Mouse (Mus musculus): ENCODE data around the gene Smtnl1. TPM values are rescaled to one million over a fixed set of nuclear protein-coding genes. Genes with fewer than 3 reads are reported as not detected.

Smtnl1 gene
- polyA plus RNA-seq, 2 experiments = 0.24 to 0.55 TPM

DNA sequence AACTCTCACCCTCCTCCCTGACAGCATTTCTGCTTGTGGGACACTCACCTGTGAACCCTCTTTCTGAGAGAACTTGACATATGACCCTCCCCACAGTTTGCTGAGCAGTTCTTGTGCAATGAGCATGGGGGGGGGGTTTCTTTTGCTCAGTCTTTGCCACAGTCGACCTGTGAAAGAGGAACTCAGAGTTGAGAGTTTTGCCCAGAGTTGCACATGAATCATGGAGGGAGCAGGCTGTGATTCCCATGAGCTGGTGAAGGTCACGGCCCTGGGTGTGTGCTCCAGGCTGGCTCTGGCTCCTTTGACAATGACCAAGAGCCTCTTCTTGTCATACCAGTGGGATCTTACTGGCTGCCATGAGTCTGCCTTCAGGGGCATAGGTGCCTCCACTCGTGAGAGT lies 39.8 kb upstream of the Smtnl1 start:
- Histone ChIP-seq H3K27me3 (ENCODE audit: control insufficient read depth, insufficient read depth, low read length) (peaks cover 21% of the 10 kb centered on the region), H3K27ac (replicated peaks; ENCODE audit: low read depth, low read length) (no peak overlapping the region), H3K36me3 (ENCODE audit: control insufficient read depth, insufficient read depth, low read length) (peaks cover 34% of the 10 kb centered on the region), H3K4me3 (replicated peaks; ENCODE audit: low read length) (no peak overlapping the region), H3K4me1 (ENCODE audit: control insufficient read depth, insufficient read depth, low read length) (peaks cover 6% of the 10 kb centered on the region; the same call in 1 of the 2 replicates), H3K9ac (ENCODE audit: low read depth, low read length, severe bottlenecking) (no peak overlapping the region), H3K9me3 (ENCODE audit: control insufficient read depth, low read length) (no peaks in the 10 kb centered on the region), H3K4me2 (replicated peaks; ENCODE audit: low read depth, low read length, severe bottlenecking) (no peak overlapping the region)
- DNase-seq (ENCODE audit: low spot score) = no peak
- WGBS = 83% methylated on average over 3 of the region's 3 CpGs
- no peak for TF ChIP-seq POLR2A (IDR thresholded peaks at IDR 0.05; ENCODE audit: borderline replicate concordance, extremely low read depth, insufficient read depth, insufficient read length)
- no peak for ATAC-seq (ENCODE audit: low FRiP score, low read depth)

- ATAC-seq (ENCODE audit: low FRiP score, low read depth) (no peak), DNase-seq (ENCODE audit: low spot score) (no peak)
- Histone ChIP-seq H3K9me3 (ENCODE audit: control insufficient read depth, low read length) (no peaks in the 10 kb centered on the region), H3K9ac (ENCODE audit: low read depth, low read length, severe bottlenecking) (no peak overlapping the region), H3K36me3 (ENCODE audit: control insufficient read depth, insufficient read depth, low read length) (peaks cover 42% of the 10 kb centered on the region), H3K4me3 (replicated peaks; ENCODE audit: low read length) (no peak overlapping the region), H3K4me2 (replicated peaks; ENCODE audit: low read depth, low read length, severe bottlenecking) (no peak overlapping the region), H3K4me1 (ENCODE audit: control insufficient read depth, insufficient read depth, low read length) (peaks cover 6% of the 10 kb centered on the region; the same call in 1 of the 2 replicates), H3K27ac (replicated peaks; ENCODE audit: low read depth, low read length) (no peak overlapping the region), H3K27me3 (ENCODE audit: control insufficient read depth, insufficient read depth, low read length) (peaks cover 13% of the 10 kb centered on the region)
- no peak for TF ChIP-seq POLR2A (IDR thresholded peaks at IDR 0.05; ENCODE audit: borderline replicate concordance, extremely low read depth, insufficient read depth, insufficient read length)
- WGBS = 85% methylated on average over 3 of the region's 3 CpGs
Measured at GRCm38 (mm10) chr2:84861430-84861829, 39.0 kb upstream of the Smtnl1 start.

GRCm38 (mm10) chr2:84859991-84860780 lies 37.7 kb upstream of the Smtnl1 start:
- peaks cover under 1% of the 10 kb centered on the region; the same call in 1 of the 2 replicates for H3K27me3 ChIP-seq (ENCODE audit: control insufficient read depth, insufficient read depth, low read length)
- H3K4me3 ChIP-seq (replicated peaks; ENCODE audit: low read length) = no peak overlapping the region
- H3K9ac ChIP-seq (ENCODE audit: low read depth, low read length, severe bottlenecking) = no peak overlapping the region
- ATAC-seq (ENCODE audit: low FRiP score, low read depth) = no peak
- no peak overlapping the region for H3K4me2 ChIP-seq (replicated peaks; ENCODE audit: low read depth, low read length, severe bottlenecking)
- no peaks in the 10 kb centered on the region for H3K4me1 ChIP-seq (ENCODE audit: control insufficient read depth, insufficient read depth, low read length)
- no peak for TF ChIP-seq POLR2A (IDR thresholded peaks at IDR 0.05; ENCODE audit: borderline replicate concordance, extremely low read depth, insufficient read depth, insufficient read length)
- DNase-seq (ENCODE audit: low spot score) = no peak
- H3K9me3 ChIP-seq (ENCODE audit: control insufficient read depth, low read length) = no peaks in the 10 kb centered on the region
- 93% methylated on average over 7 of the region's 7 CpGs for WGBS
- H3K36me3 ChIP-seq (ENCODE audit: control insufficient read depth, insufficient read depth, low read length) = peaks cover 45% of the 10 kb centered on the region
- H3K27ac ChIP-seq (replicated peaks; ENCODE audit: low read depth, low read length) = no peak overlapping the region

- 89% methylated on average over 1 of the region's 1 CpGs for WGBS
- H3K36me3 ChIP-seq (ENCODE audit: control insufficient read depth, insufficient read depth, low read length) = peaks cover 59% of the 10 kb centered on the region
Measured at GRCm38 (mm10) chr2:84858551-84858950, 36.1 kb upstream of the Smtnl1 start.

DNA sequence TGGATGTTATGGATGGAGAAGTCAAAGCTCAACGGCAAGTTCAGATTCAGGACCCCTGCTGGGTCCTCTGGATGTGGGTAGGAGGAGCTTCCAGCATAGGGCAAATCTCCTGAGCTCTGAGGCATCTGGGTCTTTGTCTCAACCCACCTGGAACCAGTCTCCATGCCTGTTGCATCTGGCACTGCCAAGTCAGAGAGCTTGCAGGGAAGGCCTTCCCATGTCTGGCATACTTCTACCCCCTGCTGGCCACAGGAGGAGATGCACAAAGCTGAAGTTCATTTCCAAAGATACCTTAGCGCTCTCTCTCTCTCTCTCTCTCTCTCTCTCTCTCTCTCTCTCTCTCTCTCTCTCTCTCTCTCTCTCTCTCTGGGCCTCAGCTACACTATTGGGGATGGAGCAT lies 33.3 kb upstream of the Smtnl1 start:
- Histone ChIP-seq H3K9me3 (ENCODE audit: control insufficient read depth, low read length) (no peaks in the 10 kb centered on the region), H3K4me2 (replicated peaks; ENCODE audit: low read depth, low read length, severe bottlenecking) (no peak overlapping the region), H3K27ac (replicated peaks; ENCODE audit: low read depth, low read length) (no peak overlapping the region), H3K4me1 (ENCODE audit: control insufficient read depth, insufficient read depth, low read length) (no peaks in the 10 kb centered on the region), H3K27me3 (ENCODE audit: control insufficient read depth, insufficient read depth, low read length) (no peaks in the 10 kb centered on the region), H3K36me3 (ENCODE audit: control insufficient read depth, insufficient read depth, low read length) (peaks cover 65% of the 10 kb centered on the region), H3K4me3 (replicated peaks; ENCODE audit: low read length) (no peak overlapping the region), H3K9ac (ENCODE audit: low read depth, low read length, severe bottlenecking) (no peak overlapping the region)
- WGBS = 52% methylated on average over 2 of the region's 2 CpGs
- ATAC-seq (ENCODE audit: low FRiP score, low read depth) (peak; percentile 69; the same call in 1 of the 2 replicates), DNase-seq (ENCODE audit: low spot score) (peak; percentile 49)
- TF ChIP-seq POLR2A (IDR thresholded peaks at IDR 0.05; ENCODE audit: borderline replicate concordance, extremely low read depth, insufficient read depth, insufficient read length) = no peak

More at GRCm38 (mm10) chr2:84858551-84858950, 36.1 kb upstream of the Smtnl1 start:
- Histone ChIP-seq H3K27ac (replicated peaks; ENCODE audit: low read depth, low read length) (no peak overlapping the region), H3K9me3 (ENCODE audit: control insufficient read depth, low read length) (no peaks in the 10 kb centered on the region), H3K9ac (ENCODE audit: low read depth, low read length, severe bottlenecking) (no peak overlapping the region), H3K4me1 (ENCODE audit: control insufficient read depth, insufficient read depth, low read length) (no peaks in the 10 kb centered on the region), H3K4me2 (replicated peaks; ENCODE audit: low read depth, low read length, severe bottlenecking) (no peak overlapping the region), H3K4me3 (replicated peaks; ENCODE audit: low read length) (no peak overlapping the region), H3K27me3 (ENCODE audit: control insufficient read depth, insufficient read depth, low read length) (no peaks in the 10 kb centered on the region)
- DNase-seq (ENCODE audit: low spot score) = no peak
- no peak for ATAC-seq (ENCODE audit: low FRiP score, low read depth)
- TF ChIP-seq POLR2A (IDR thresholded peaks at IDR 0.05; ENCODE audit: borderline replicate concordance, extremely low read depth, insufficient read depth, insufficient read length) = no peak

Data from limb, embryonic 14.5 days (tissue).